Mouse (Mus musculus): ENCODE data around the gene Tst.

DNA sequence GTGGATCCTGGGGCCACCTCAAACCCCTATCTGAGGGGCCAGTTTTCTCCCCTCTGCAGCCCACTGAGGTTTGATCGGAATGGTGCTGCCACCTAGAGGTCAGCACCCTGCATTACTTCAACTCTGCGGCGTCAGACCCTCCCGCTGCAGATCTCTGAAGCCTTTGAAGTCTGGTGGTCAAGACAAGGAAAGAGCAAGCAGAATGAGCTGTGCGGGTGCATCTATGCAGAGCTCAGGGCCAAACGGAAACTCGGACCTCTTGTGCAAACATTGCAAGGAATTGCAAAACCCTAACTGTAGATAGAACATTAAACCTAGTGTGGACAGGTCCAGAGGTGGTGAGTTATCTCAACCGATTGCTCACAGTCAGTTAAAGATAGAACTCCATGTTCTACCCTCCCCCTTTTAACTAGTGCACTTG lies 36.8 kb downstream of the Tst start:
- TF ChIP-seq POLR2A (IDR thresholded peaks at IDR 0.05; ENCODE audit: borderline replicate concordance, control insufficient read depth, low read depth, low read length) (no peak), CTCF (IDR thresholded peaks at IDR 0.05; ENCODE audit: control insufficient read depth, insufficient read depth, low read length) (peak; percentile 83)

Data from bone marrow, adult 2 months (tissue).